Mouse (Mus musculus) thymus, adult 2 months (tissue): ENCODE measurements around the gene 4933406M09Rik. TPM values are rescaled to one million over a fixed set of nuclear protein-coding genes. Genes with fewer than 3 reads are reported as not detected.

Experiments used
- DNase-seq: peaks from one replicate; pipeline ENCODE4 v3.0.0; 2021
- H3K27ac ChIP-seq: fragments of 200-500 bp; 2 replicates; pipeline ENCODE4 v1.5.1; 2012; ENCODE audit warnings: low read length, control low read depth; ENCODE audit not compliant: control insufficient read depth, insufficient read depth
- H3K27me3 ChIP-seq: fragments of 200-500 bp; 2 replicates; pipeline ENCODE4 v1.6.1; 2012; ENCODE audit warnings: mild to moderate bottlenecking, low read length, moderate library complexity, mixed read lengths; ENCODE audit not compliant: control insufficient read depth, insufficient read depth
- H3K36me3 ChIP-seq: fragments of 200-500 bp; 2 replicates; pipeline ENCODE4 v1.6.1; 2012; ENCODE audit warnings: mild to moderate bottlenecking, low read length, moderate library complexity; ENCODE audit not compliant: control insufficient read depth, insufficient read depth
- H3K4me1 ChIP-seq: fragments of 200-500 bp; replicated peaks from 2 replicates; pipeline ENCODE4 v1.6.1; 2012; ENCODE audit warnings: low read length; ENCODE audit not compliant: control insufficient read depth, insufficient read depth
- H3K4me3 ChIP-seq: fragments of 200-500 bp; 2 replicates; pipeline ENCODE4 v1.5.1; 2012; ENCODE audit warnings: mild to moderate bottlenecking, low read length, control low read depth, moderate library complexity; ENCODE audit not compliant: control insufficient read depth, insufficient read depth
- CTCF ChIP-seq: fragments of 200-500 bp; IDR thresholded peaks from 2 replicates; pipeline ENCODE4 v1.5.1; 2012; ENCODE audit warnings: mild to moderate bottlenecking, control low read depth, low read length, moderate library complexity, borderline replicate concordance; ENCODE audit not compliant: control insufficient read depth, poor library complexity, insufficient read depth; ENCODE audit errors: extremely low read depth
- POLR2A ChIP-seq: fragments of 200-500 bp; IDR thresholded peaks from 2 replicates; pipeline ENCODE4 v1.6.1; 2012; ENCODE audit warnings: mild to moderate bottlenecking, low read length, control low read depth, moderate library complexity; ENCODE audit not compliant: control insufficient read depth, poor library complexity, insufficient read depth; ENCODE audit errors: extremely low read depth
- WGBS: fragments of 180-500 bp; shearing (Covaris S2); methylation state at CpG from one replicate; pipeline ENCODE4 v1.1.7; 2018; 5-methylcytosine and 5-hydroxymethylcytosine counted together
- polyA plus RNA-seq: library from polyadenylated mRNA; depleted of rRNA; stranded (reverse); fragments of >200 nt; gene quantifications from 2 replicates; pipeline ENCODE4 v1.2.3, GENCODE M21; 2012; rRNA removed

4933406M09Rik gene
- not detected in 2 replicates for polyA plus RNA-seq

- Histone ChIP-seq H3K27ac (no peak within 1 kb of the TSS), H3K36me3 (no peaks in the 10 kb centered on the region), H3K27me3 (no peaks in the 10 kb centered on the region; the same call in 1 of the 2 replicates), H3K4me3 (no peak within 1 kb of the TSS), H3K4me1 (peaks cover 7% of the 10 kb centered on the region; the same call in 1 of the 2 replicates)
- no peak for DNase-seq
- 94% methylated on average over 1 of the region's 1 CpGs for WGBS
- TF ChIP-seq POLR2A (no peak), CTCF (no peak)
These were observed at the start of gene 4933406M09Rik for GRCm38 (mm10) chr1:134385666-134386065. TSS of gene 4933406M09Rik (plus strand) at chr1:134385940.

- no peak overlapping the region for H3K27ac ChIP-seq
- H3K36me3 ChIP-seq = no peaks in the 10 kb centered on the region
- H3K4me3 ChIP-seq = no peak overlapping the region
- no peak for DNase-seq
- peaks cover 42% of the 10 kb centered on the region for H3K4me1 ChIP-seq
- TF ChIP-seq POLR2A = no peak
- no peak for TF ChIP-seq CTCF
- WGBS = 15% methylated on average over 11 of the region's 11 CpGs
- H3K27me3 ChIP-seq = no peaks in the 10 kb centered on the region
These were observed 48.6 kb upstream of the 4933406M09Rik start for GRCm38 (mm10) chr1:134336958-134337710.

- TF ChIP-seq CTCF (no peak), POLR2A (no peak)
These were observed 46.6 kb upstream of the 4933406M09Rik start for GRCm38 (mm10) chr1:134339162-134339561.

GRCm38 (mm10) chr1:134339757-134340619 is 45.8 kb upstream of the 4933406M09Rik start:
- Histone ChIP-seq H3K4me1 (peaks cover 31% of the 10 kb centered on the region), H3K36me3 (no peaks in the 10 kb centered on the region), H3K27me3 (no peaks in the 10 kb centered on the region; the same call in 1 of the 2 replicates), H3K27ac (no peak overlapping the region), H3K4me3 (no peak overlapping the region)
- WGBS = 96% methylated on average over 18 of the region's 18 CpGs
- no peak for TF ChIP-seq CTCF
- no peak for TF ChIP-seq POLR2A
- no peak for DNase-seq

More at GRCm38 (mm10) chr1:134339162-134339561, 46.6 kb upstream of the 4933406M09Rik start:
- Histone ChIP-seq H3K36me3 (no peaks in the 10 kb centered on the region), H3K27ac (no peak overlapping the region), H3K4me3 (no peak overlapping the region), H3K27me3 (no peaks in the 10 kb centered on the region), H3K4me1 (peaks cover 30% of the 10 kb centered on the region)
- no peak for DNase-seq
- WGBS = 96% methylated on average over 7 of the region's 7 CpGs

- DNase-seq = no peak
- no peak for TF ChIP-seq POLR2A
- no peak for TF ChIP-seq CTCF
- 89% methylated on average over 5 of the region's 5 CpGs for WGBS
- no peak overlapping the region for H3K4me3 ChIP-seq
- H3K27ac ChIP-seq = no peak overlapping the region
- no peaks in the 10 kb centered on the region for H3K36me3 ChIP-seq
- H3K4me1 ChIP-seq = peaks cover 16% of the 10 kb centered on the region
- no peaks in the 10 kb centered on the region; the same call in 1 of the 2 replicates for H3K27me3 ChIP-seq
These were observed 44.0 kb upstream of the 4933406M09Rik start for GRCm38 (mm10) chr1:134341641-134342277.

- peaks cover 12% of the 10 kb centered on the region for H3K4me1 ChIP-seq
- H3K27me3 ChIP-seq = no peaks in the 10 kb centered on the region; the same call in 1 of the 2 replicates
- TF ChIP-seq POLR2A = no peak
- TF ChIP-seq CTCF = no peak
- DNase-seq = no peak
- 87% methylated on average over 2 of the region's 2 CpGs for WGBS
- H3K36me3 ChIP-seq = no peaks in the 10 kb centered on the region; the same call in 1 of the 2 replicates
- H3K4me3 ChIP-seq = no peak overlapping the region
- no peak overlapping the region for H3K27ac ChIP-seq
These were observed 43.5 kb upstream of the 4933406M09Rik start for GRCm38 (mm10) chr1:134342278-134342664.
